Mouse (Mus musculus): ENCODE measurements around the gene Oxtr. TPM values are rescaled to one million over a fixed set of nuclear protein-coding genes. Genes with fewer than 3 reads are reported as not detected.

Oxtr gene
- polyA plus RNA-seq, 1 experiment from 2014 or later: 0.47 TPM

DNA sequence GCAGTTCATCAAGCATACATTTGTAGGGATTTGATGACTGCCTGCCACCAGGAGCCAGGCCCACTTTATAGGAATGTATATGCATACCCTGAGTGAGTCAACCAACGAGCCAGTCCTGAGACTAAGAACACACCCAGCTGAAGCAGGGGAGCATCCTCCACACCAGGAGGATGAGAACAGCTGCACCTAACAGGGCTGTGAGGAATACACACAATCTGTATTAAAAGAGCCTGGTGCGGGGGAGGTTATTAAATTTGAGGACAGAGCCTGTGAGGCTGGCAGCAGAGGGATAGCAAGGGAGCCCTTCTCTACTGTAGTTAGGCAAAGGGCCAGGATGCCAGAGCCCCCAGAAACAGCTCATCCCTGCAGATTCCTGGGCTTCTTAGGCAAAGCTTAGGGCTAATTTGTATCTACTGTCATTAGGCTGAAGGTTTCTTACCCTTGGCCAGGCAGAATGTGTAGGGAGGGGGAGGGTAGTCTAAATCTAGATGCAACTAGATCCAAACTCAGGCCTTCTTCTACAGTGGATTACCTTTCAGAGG is 19.9 kb upstream of the Oxtr start:
- Histone ChIP-seq H3K4me3 (ENCODE audit: control insufficient read depth in 1 of 2, insufficient read depth in 1 of 2, low read depth in 1 of 2, low read length in 2 of 2) (no peak overlapping the region), H3K4me1 (ENCODE audit: control insufficient read depth in 2 of 2, insufficient read depth in 2 of 2, low read length in 2 of 2) (peaks cover 5 to 6% of the 10 kb centered on the region in 2 experiments; a peak in 3 of 4 replicates), H3K4me2 (ENCODE audit: low read length) (no peak overlapping the region), H3K9ac (ENCODE audit: low read length) (no peak overlapping the region), H3K27ac (replicated peaks in 1 of 2; ENCODE audit: control insufficient read depth in 1 of 2, insufficient read depth in 1 of 2, low read depth in 2 of 2, low read length in 2 of 2) (no peak overlapping the region), H3K36me3 (ENCODE audit: control insufficient read depth, insufficient read depth, low read length) (no peaks in the 10 kb centered on the region), H3K9me3 (ENCODE audit: control insufficient read depth, low read length) (no peaks in the 10 kb centered on the region), H3K27me3 (ENCODE audit: control insufficient read depth, insufficient read depth, low read length) (peaks cover 11% of the 10 kb centered on the region)
- WGBS: 73% methylated on average over 2 of the region's 2 CpGs
- no peak for ATAC-seq (ENCODE audit: insufficient number of reproducible peaks, insufficient read depth, low FRiP score, low read depth)

DNA sequence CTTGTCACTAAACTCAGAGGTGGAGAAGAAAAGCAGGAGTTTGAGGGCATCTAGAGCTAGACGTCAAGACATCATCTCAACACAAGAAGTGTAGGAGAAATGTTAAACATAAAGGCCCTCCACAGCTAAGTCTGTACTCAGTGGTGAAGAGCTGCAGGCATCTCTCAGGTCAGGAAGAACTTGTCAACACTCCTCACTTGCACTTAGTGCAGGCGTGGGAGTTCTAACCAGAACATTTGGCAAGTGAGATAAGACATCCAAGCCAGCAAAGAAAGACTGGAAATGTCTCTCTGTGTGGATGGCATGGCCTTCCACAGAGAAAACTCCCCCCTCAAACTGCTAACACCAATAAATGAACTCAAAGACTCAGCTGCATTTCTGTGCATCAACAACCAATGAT is 17.9 kb upstream of the Oxtr start:
- ATAC-seq (ENCODE audit: insufficient number of reproducible peaks, insufficient read depth, low FRiP score, low read depth): peak; percentile 72; the same call in 1 of the 2 replicates
- WGBS: 3% methylated on average over 2 of the region's 2 CpGs

DNA sequence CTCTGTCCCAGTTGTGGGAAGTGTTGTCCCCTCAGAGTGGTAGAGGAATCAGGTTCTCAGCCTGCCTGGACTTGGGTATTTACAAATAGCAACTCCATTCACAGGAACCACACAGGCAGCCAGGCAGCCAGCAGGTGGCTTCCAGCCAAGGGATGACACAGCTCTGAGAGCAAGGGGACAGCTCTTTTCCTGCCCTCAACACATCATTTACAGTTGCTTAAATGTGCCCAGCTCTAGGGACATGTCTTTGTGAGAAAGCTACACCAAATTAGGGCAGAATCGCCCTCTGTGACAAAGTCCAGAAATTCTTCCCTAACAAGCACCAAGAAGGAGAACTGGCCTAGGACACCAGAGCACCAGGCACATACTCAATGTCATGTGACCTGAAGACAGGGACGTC is 11.4 kb upstream of the Oxtr start:
- WGBS: 41% methylated on average over 2 of the region's 2 CpGs
- no peak for ATAC-seq (ENCODE audit: insufficient number of reproducible peaks, insufficient read depth, low FRiP score, low read depth)
- Histone ChIP-seq H3K4me1 (ENCODE audit: control insufficient read depth in 2 of 2, insufficient read depth in 2 of 2, low read length in 2 of 2) (no peaks in the 10 kb centered on the region), H3K27me3 (ENCODE audit: control insufficient read depth, insufficient read depth, low read length) (peaks cover 22% of the 10 kb centered on the region), H3K9ac (ENCODE audit: low read length) (no peak overlapping the region), H3K27ac (replicated peaks in 1 of 2; ENCODE audit: control insufficient read depth in 1 of 2, insufficient read depth in 1 of 2, low read depth in 2 of 2, low read length in 2 of 2) (no peak overlapping the region), H3K9me3 (ENCODE audit: control insufficient read depth, low read length) (no peaks in the 10 kb centered on the region), H3K4me3 (ENCODE audit: control insufficient read depth in 1 of 2, insufficient read depth in 1 of 2, low read depth in 1 of 2, low read length in 2 of 2) (no peak overlapping the region), H3K36me3 (ENCODE audit: control insufficient read depth, insufficient read depth, low read length) (no peaks in the 10 kb centered on the region), H3K4me2 (ENCODE audit: low read length) (no peak overlapping the region)

More for the DNA sequence above, 17.9 kb upstream of the Oxtr start:
- peaks cover 5 to 6% of the 10 kb centered on the region in 2 experiments; a peak in 3 of 4 replicates for H3K4me1 ChIP-seq (ENCODE audit: control insufficient read depth in 2 of 2, insufficient read depth in 2 of 2, low read length in 2 of 2)
- H3K27me3 ChIP-seq (ENCODE audit: control insufficient read depth, insufficient read depth, low read length): peaks cover 17% of the 10 kb centered on the region
- no peaks in the 10 kb centered on the region for H3K9me3 ChIP-seq (ENCODE audit: control insufficient read depth, low read length)
- H3K27ac ChIP-seq (replicated peaks in 1 of 2; ENCODE audit: control insufficient read depth in 1 of 2, insufficient read depth in 1 of 2, low read depth in 2 of 2, low read length in 2 of 2): no peak overlapping the region
- H3K4me3 ChIP-seq (ENCODE audit: control insufficient read depth in 1 of 2, insufficient read depth in 1 of 2, low read depth in 1 of 2, low read length in 2 of 2): no peak overlapping the region
- H3K4me2 ChIP-seq (ENCODE audit: low read length): no peak overlapping the region
- H3K36me3 ChIP-seq (ENCODE audit: control insufficient read depth, insufficient read depth, low read length): no peaks in the 10 kb centered on the region
- no peak overlapping the region for H3K9ac ChIP-seq (ENCODE audit: low read length)

DNA sequence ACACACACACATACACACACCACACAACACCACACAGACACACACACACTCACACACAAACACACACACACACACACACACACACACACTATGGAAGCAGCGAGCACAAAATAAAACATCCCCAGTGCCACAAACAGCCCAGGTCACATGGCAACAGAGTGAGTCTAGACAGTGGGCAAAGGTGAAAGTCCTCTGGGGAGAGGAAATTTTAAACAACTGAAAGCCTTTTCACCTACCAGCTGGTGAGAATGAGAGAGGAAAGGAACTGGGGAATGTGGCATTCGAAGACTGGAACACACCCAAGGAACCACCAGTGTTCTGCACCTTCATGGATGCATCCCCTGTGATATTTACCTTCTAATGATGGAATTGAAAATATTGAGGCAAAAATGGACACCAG is 9.7 kb upstream of the Oxtr start:
- ATAC-seq (ENCODE audit: insufficient number of reproducible peaks, insufficient read depth, low FRiP score, low read depth): no peak
- Histone ChIP-seq H3K4me3 (ENCODE audit: control insufficient read depth in 1 of 2, insufficient read depth in 1 of 2, low read depth in 1 of 2, low read length in 2 of 2) (no peak overlapping the region), H3K4me2 (ENCODE audit: low read length) (no peak overlapping the region), H3K9ac (ENCODE audit: low read length) (no peak overlapping the region), H3K9me3 (ENCODE audit: control insufficient read depth, low read length) (no peaks in the 10 kb centered on the region), H3K27ac (replicated peaks in 1 of 2; ENCODE audit: control insufficient read depth in 1 of 2, insufficient read depth in 1 of 2, low read depth in 2 of 2, low read length in 2 of 2) (no peak overlapping the region), H3K4me1 (ENCODE audit: control insufficient read depth in 2 of 2, insufficient read depth in 2 of 2, low read length in 2 of 2) (peaks cover 0 to 2% of the 10 kb centered on the region in 2 experiments; a peak in 1 of 4 replicates), H3K36me3 (ENCODE audit: control insufficient read depth, insufficient read depth, low read length) (no peaks in the 10 kb centered on the region), H3K27me3 (ENCODE audit: control insufficient read depth, insufficient read depth, low read length) (peaks cover 22% of the 10 kb centered on the region)
- 80% methylated on average over 2 of the region's 2 CpGs for WGBS

DNA sequence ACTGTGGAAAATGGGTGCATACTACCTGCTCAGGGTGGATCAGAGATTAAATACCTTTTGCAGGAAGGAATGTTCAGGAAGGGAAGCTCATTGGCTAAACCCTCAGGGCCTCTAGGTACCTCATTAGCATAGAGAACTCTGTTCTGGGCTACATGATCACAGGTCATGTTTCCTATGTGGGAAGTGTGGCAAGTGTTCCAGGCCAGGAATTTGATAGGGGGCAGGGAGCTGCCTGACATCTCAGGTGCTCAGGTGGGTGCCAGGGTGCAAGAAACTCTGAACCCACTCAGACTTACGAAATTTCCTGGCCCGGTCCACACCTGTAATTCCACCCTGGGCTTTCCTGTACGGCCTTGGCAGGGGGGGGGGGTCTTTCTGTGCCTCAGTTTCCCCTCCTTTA is 9.0 kb upstream of the Oxtr start:
- no peaks in the 10 kb centered on the region for H3K36me3 ChIP-seq (ENCODE audit: control insufficient read depth, insufficient read depth, low read length)
- 83% methylated on average over 3 of the region's 3 CpGs for WGBS
- H3K27ac ChIP-seq (replicated peaks in 1 of 2; ENCODE audit: control insufficient read depth in 1 of 2, insufficient read depth in 1 of 2, low read depth in 2 of 2, low read length in 2 of 2): no peak overlapping the region
- H3K4me3 ChIP-seq (ENCODE audit: control insufficient read depth in 1 of 2, insufficient read depth in 1 of 2, low read depth in 1 of 2, low read length in 2 of 2): no peak overlapping the region
- no peak for ATAC-seq (ENCODE audit: insufficient number of reproducible peaks, insufficient read depth, low FRiP score, low read depth)
- no peak overlapping the region for H3K4me2 ChIP-seq (ENCODE audit: low read length)
- H3K27me3 ChIP-seq (ENCODE audit: control insufficient read depth, insufficient read depth, low read length): peaks cover 22% of the 10 kb centered on the region
- H3K9ac ChIP-seq (ENCODE audit: low read length): no peak overlapping the region
- H3K4me1 ChIP-seq (ENCODE audit: control insufficient read depth in 2 of 2, insufficient read depth in 2 of 2, low read length in 2 of 2): peaks cover 0 to 2% of the 10 kb centered on the region in 2 experiments; a peak in 1 of 4 replicates
- no peaks in the 10 kb centered on the region for H3K9me3 ChIP-seq (ENCODE audit: control insufficient read depth, low read length)

DNA sequence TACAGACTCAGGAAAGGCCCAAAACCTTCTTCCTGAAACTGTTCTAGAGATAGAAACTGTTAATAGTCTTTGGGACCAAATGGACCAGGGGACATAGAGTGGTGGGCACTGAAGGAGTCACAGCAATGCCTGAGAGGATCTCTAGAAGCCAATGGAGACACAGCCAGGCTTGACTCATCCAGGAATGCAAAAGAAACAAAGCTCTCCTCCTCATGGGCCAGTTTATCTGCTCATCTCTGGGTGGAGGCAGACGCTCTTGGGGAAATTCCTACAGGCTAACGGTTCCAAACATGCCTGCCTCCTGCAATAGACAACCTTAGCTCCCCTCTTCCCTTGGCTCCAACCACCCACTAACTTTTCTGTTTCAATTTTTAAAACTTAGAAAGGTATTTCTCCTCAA is 7.7 kb upstream of the Oxtr start:
- no peak overlapping the region for H3K4me3 ChIP-seq (ENCODE audit: control insufficient read depth in 1 of 2, insufficient read depth in 1 of 2, low read depth in 1 of 2, low read length in 2 of 2)
- ATAC-seq (ENCODE audit: insufficient number of reproducible peaks, insufficient read depth, low FRiP score, low read depth): no peak
- H3K27ac ChIP-seq (replicated peaks in 1 of 2; ENCODE audit: control insufficient read depth in 1 of 2, insufficient read depth in 1 of 2, low read depth in 2 of 2, low read length in 2 of 2): no peak overlapping the region
- WGBS: 41% methylated on average over 2 of the region's 2 CpGs
- no peaks in the 10 kb centered on the region for H3K36me3 ChIP-seq (ENCODE audit: control insufficient read depth, insufficient read depth, low read length)
- no peak overlapping the region for H3K4me2 ChIP-seq (ENCODE audit: low read length)
- no peaks in the 10 kb centered on the region for H3K9me3 ChIP-seq (ENCODE audit: control insufficient read depth, low read length)
- peaks cover 0 to 2% of the 10 kb centered on the region in 2 experiments; a peak in 1 of 4 replicates for H3K4me1 ChIP-seq (ENCODE audit: control insufficient read depth in 2 of 2, insufficient read depth in 2 of 2, low read length in 2 of 2)
- peaks cover 14% of the 10 kb centered on the region for H3K27me3 ChIP-seq (ENCODE audit: control insufficient read depth, insufficient read depth, low read length)
- no peak overlapping the region for H3K9ac ChIP-seq (ENCODE audit: low read length)

DNA sequence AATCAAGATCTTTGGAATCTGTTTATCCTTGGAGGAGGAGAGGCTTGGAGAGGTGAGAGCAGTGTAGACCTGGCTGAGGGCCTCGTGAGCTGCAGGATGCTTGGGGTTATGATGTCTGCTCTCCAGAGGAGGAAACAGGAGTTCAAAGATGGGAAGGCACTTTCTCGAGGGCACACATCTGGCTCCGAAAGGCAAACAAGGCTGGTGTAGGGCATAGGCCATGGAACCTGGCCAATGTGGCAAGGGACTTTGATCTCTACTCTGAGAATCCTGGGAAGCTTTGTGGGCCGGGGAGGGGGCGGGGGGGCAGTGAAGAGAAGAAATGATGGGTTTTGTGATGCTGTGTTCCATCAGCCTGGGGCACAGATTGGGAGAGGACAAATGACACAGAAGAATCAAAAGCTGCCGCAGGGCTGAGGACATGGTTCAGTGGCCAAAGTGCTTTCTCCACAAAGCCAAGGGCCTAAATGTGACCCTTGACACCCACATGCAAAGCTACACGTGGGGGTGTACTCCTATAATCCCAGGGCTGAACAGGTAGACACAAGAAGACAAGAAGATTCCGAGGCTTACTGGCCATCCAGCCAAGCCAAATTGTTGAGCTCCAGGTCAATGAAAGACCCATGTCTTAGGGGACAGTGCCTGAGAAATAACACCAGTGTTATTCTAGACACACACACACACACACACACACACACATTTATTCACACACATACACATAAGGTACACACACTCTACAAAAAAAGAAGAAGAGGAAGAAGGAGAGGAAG is 6.7 kb upstream of the Oxtr start:
- no peak overlapping the region for H3K9ac ChIP-seq (ENCODE audit: low read length)
- no peak overlapping the region for H3K27ac ChIP-seq (replicated peaks in 1 of 2; ENCODE audit: control insufficient read depth in 1 of 2, insufficient read depth in 1 of 2, low read depth in 2 of 2, low read length in 2 of 2)
- no peaks in the 10 kb centered on the region for H3K36me3 ChIP-seq (ENCODE audit: control insufficient read depth, insufficient read depth, low read length)
- H3K9me3 ChIP-seq (ENCODE audit: control insufficient read depth, low read length): no peaks in the 10 kb centered on the region
- H3K4me2 ChIP-seq (ENCODE audit: low read length): no peak overlapping the region
- no peak for ATAC-seq (ENCODE audit: insufficient number of reproducible peaks, insufficient read depth, low FRiP score, low read depth)
- WGBS: 78% methylated on average over 8 of the region's 8 CpGs
- peaks cover 15% of the 10 kb centered on the region for H3K27me3 ChIP-seq (ENCODE audit: control insufficient read depth, insufficient read depth, low read length)
- H3K4me1 ChIP-seq (ENCODE audit: control insufficient read depth in 2 of 2, insufficient read depth in 2 of 2, low read length in 2 of 2): peaks cover 0 to 2% of the 10 kb centered on the region in 2 experiments; a peak in 1 of 4 replicates
- H3K4me3 ChIP-seq (ENCODE audit: control insufficient read depth in 1 of 2, insufficient read depth in 1 of 2, low read depth in 1 of 2, low read length in 2 of 2): no peak overlapping the region

All from heart, embryonic 14.5 days (tissue).